Mouse (Mus musculus): ENCODE measurements around the gene Cntln. TPM values are rescaled to one million over a fixed set of nuclear protein-coding genes. Genes with fewer than 3 reads are reported as not detected.

The Cntln gene
- polyA plus RNA-seq (2016; fragmentation: Nextera tagmentation; extraction: Ambion mirVana): 2.2 and 2.6 TPM in 2 replicates

DNA sequence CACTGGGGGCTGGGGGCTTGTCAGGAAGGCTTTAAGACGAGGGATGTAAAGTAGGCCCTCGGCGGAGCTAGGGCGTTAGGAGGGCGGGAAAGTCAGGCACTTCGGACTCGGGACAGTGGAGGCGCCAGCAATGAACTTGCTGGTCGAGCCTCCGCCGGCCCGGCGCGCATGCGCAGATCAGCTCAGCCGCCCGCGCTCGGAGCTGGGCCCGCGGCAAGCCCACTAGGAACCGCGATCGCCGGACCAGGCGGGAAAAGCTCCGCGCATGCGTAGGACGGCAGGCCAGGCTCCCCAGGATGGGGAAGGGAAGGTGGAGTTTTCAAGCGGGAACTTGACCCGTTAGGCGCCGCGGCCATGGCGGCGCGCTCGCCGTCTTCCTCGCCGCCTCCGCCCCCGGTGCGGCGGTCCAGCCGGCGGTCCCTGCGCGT lies at the start of gene Cntln:
Cntln (plus strand) TSS at position 199 of the 428 bp plus-strand sequence.
- H3K36me3 ChIP-seq: no peaks in the 10 kb centered on the region
- H3K4me3 ChIP-seq: peak within 1 kb of the TSS; percentile 56
- ATAC-seq: peak; percentile 83
- H3K4me1 ChIP-seq: no peaks in the 10 kb centered on the region
- under 1% methylated on average over 50 of the region's 50 CpGs for WGBS (ENCODE audit: insufficient replicate concordance)
- peaks cover 17% of the 10 kb centered on the region for H3K27me3 ChIP-seq (replicated peaks)
- peak within 1 kb of the TSS; percentile 33; the same call in 1 of the 2 replicates for H3K27ac ChIP-seq
- H3K9me3 ChIP-seq (replicated peaks): no peaks in the 10 kb centered on the region
- peak within 1 kb of the TSS; percentile 70 for H3K4me2 ChIP-seq
- H3K9ac ChIP-seq: peak within 1 kb of the TSS; percentile 72

DNA sequence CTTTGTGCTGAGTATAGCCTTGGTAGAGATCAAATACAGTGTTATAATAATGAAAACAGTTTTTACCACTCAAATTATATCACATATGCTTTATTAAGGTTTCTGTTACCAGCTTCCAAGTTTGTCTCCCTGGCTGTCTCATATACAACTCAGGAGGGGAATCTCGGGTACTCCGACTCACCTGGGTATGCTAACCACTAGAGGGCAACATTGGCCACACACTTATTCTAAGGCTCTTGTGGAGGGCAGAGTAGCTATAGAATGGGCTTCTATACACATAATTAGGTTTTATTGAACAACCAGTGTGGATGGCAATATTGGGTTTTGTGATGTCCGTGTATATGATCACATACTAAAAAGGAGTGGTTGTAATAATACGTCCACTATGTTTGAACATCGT lies 47.1 kb upstream of the Cntln start:
- Histone ChIP-seq H3K27me3 (replicated peaks) (no peaks in the 10 kb centered on the region), H3K4me3 (no peak overlapping the region), H3K9ac (no peak overlapping the region), H3K36me3 (no peaks in the 10 kb centered on the region), H3K4me2 (no peak overlapping the region), H3K27ac (no peak overlapping the region), H3K9me3 (replicated peaks) (no peaks in the 10 kb centered on the region), H3K4me1 (no peaks in the 10 kb centered on the region)
- WGBS (ENCODE audit: insufficient replicate concordance): 43% methylated on average over 5 of the region's 5 CpGs
- ATAC-seq: no peak

DNA sequence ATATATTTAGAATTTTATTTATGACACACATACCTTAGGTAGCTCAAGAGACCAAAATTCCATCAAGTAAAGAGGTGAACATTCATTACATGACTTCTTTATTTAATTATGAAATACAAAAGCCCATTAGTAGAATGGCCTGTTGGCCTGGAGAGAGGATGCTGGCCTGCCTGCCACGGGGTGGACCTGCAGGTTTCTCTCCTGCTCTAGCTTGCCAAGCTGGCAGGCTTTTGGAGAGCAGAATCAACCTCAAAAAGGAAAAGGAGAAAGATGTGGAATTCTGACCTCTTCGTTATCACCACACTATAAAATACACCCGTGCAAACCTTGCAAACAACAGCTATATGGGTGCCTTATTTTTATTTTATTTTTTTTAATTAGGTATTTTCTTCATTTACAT lies 45.6 kb upstream of the Cntln start:
- WGBS (ENCODE audit: insufficient replicate concordance): 64% methylated on average over 3 of the region's 3 CpGs
- no peak overlapping the region for H3K4me3 ChIP-seq
- ATAC-seq: no peak

DNA sequence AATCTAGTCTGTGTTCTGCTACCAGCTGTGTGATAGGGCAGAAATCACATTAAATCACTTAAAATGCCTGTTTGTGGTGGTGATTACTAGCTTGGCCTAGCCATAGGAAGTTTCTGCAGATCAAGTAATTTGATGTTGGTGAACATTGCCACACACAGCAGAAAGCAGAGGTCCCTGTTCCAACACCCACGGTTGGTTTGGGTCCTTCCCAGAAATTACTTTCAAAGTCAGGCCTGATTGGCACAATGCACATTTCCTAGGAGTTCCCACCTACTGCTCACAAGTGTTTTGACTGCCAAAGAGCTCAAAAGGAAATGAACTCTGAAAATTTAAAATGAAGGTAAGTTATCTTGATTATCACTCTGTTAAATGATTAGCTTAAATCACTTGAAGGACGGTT lies 44.6 kb upstream of the Cntln start:
- no peak overlapping the region for H3K4me2 ChIP-seq
- no peaks in the 10 kb centered on the region for H3K36me3 ChIP-seq
- WGBS (ENCODE audit: insufficient replicate concordance): 70% methylated on average over 2 of the region's 2 CpGs
- H3K9me3 ChIP-seq (replicated peaks): no peaks in the 10 kb centered on the region
- no peak overlapping the region for H3K27ac ChIP-seq
- ATAC-seq: no peak
- H3K9ac ChIP-seq: no peak overlapping the region
- no peaks in the 10 kb centered on the region for H3K4me1 ChIP-seq
- no peak overlapping the region for H3K4me3 ChIP-seq
- H3K27me3 ChIP-seq (replicated peaks): no peaks in the 10 kb centered on the region

More for the DNA sequence above, 45.6 kb upstream of the Cntln start:
- Histone ChIP-seq H3K36me3 (no peaks in the 10 kb centered on the region), H3K9me3 (replicated peaks) (no peaks in the 10 kb centered on the region), H3K9ac (no peak overlapping the region), H3K4me1 (no peaks in the 10 kb centered on the region), H3K4me2 (no peak overlapping the region), H3K27me3 (replicated peaks) (no peaks in the 10 kb centered on the region), H3K27ac (no peak overlapping the region)

DNA sequence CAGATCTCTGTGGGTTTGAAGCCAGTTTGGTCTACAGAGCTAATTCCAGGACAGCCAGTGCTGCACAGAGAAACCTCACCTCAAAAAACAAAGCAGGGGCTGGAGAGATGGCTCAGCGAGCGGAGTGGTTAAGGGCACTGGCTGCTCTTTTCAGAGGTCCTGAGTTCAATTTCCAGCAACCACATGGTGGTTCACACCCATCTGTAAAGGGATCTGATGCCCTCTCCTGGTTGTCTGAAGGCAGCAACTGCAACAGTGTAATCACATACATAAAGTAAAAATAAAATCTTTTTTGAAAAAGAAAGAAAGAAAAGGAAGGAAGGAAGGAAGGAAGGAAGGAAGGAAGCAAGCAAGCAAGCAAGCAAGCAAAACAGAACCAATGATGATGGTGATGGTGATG lies 26.5 kb upstream of the Cntln start:
- Histone ChIP-seq H3K4me1 (no peaks in the 10 kb centered on the region), H3K27ac (no peak overlapping the region), H3K9ac (no peak overlapping the region), H3K9me3 (replicated peaks) (no peaks in the 10 kb centered on the region), H3K4me2 (no peak overlapping the region), H3K36me3 (no peaks in the 10 kb centered on the region), H3K27me3 (replicated peaks) (no peaks in the 10 kb centered on the region), H3K4me3 (no peak overlapping the region)
- ATAC-seq: no peak
- 88% methylated on average over 2 of the region's 2 CpGs for WGBS (ENCODE audit: insufficient replicate concordance)

DNA sequence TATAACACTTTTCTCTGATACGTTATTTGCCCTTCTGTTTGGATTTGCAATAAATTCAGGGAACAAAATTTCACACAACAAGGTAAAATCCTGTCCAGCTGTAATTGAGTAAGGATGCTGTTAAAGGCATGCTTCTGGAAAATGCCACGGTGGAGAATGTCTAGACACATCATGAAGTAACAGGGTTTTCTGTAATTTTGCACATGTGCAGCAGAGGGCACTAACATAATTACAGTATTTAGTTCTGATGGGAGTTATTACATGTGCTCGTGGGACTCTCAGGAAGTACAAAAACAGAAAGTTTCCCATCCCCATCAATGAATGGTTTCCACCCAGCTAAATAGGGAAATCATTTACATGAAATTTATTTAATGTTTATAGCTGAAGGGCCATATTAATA lies 7.8 kb upstream of the Cntln start:
- Histone ChIP-seq H3K9ac (no peak overlapping the region), H3K27me3 (replicated peaks) (no peaks in the 10 kb centered on the region), H3K27ac (no peak overlapping the region), H3K36me3 (no peaks in the 10 kb centered on the region), H3K4me3 (no peak overlapping the region), H3K4me1 (no peaks in the 10 kb centered on the region), H3K9me3 (replicated peaks) (no peaks in the 10 kb centered on the region), H3K4me2 (no peak overlapping the region)
- ATAC-seq: no peak
- WGBS (ENCODE audit: insufficient replicate concordance): 42% methylated on average over 3 of the region's 3 CpGs

DNA sequence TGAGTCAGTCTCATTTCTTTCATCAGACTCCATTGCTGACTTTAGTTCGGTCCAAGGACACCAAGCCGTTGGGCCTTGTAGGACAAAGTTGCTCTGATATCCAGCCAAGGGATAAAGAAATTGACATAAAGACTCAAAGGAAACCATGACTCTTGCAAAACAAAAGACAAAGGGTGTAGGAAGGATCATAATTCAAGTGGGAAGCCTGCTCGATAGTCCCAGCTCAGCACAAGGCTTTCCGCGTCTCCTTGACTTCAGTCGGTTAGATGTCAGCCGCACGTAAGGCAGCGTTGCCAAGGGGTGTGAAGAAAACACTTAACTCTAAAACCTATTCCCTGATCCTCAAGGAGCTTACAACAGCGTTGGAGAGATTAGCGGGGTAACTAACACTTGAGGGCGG lies 463 bp upstream of the Cntln start:
- Histone ChIP-seq H3K4me3 (peak overlapping the region; percentile 56; the same call in 1 of the 2 replicates), H3K36me3 (no peaks in the 10 kb centered on the region), H3K9ac (no peak overlapping the region), H3K4me1 (no peaks in the 10 kb centered on the region), H3K27me3 (replicated peaks) (peaks cover 17% of the 10 kb centered on the region), H3K27ac (no peak overlapping the region), H3K4me2 (peak overlapping the region; percentile 70), H3K9me3 (replicated peaks) (no peaks in the 10 kb centered on the region)
- WGBS (ENCODE audit: insufficient replicate concordance): 76% methylated on average over 12 of the region's 12 CpGs
- no peak for ATAC-seq

DNA sequence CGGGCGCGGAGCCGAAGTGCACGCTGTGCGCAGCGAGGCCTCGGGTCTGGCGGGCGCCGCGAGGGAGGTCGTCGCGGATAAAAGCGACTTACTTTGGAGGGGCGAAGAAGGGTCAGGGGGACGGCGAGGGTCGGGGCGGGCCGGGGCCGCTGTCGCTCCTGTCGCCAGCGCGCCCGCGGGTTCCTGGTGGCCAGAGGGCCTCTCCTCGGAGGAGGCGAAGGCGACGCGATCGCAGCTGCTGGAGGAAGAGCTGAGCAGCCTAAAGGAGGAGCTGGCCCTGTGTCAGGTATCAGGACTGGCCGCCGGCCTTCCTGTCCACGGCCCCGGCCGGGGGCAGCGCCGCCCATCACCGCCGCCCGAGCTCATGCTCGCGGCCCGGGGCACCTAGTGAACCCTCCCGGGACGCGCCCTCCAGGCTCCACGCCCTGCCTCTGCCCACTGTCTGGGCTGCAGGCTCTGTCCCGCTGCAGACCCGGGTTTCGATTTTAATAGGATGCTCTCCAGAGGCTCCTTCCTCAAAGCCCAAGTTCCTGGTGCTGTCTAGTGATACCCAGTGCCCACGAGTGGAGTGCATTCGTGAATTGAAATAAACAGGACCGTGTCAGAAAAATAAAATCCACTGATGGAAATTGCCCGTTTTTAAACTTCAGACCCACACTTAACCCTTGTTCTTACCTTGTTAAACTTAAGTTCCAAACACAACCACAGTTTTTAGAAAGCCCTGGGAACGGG lies 596 bp downstream of the Cntln start:
- Histone ChIP-seq H3K4me2 (peak overlapping the region; percentile 70), H3K9me3 (replicated peaks) (no peaks in the 10 kb centered on the region), H3K9ac (peak overlapping the region; percentile 72), H3K4me3 (peak overlapping the region; percentile 56), H3K4me1 (no peaks in the 10 kb centered on the region), H3K27me3 (replicated peaks) (peaks cover 17% of the 10 kb centered on the region), H3K27ac (peak overlapping the region; percentile 33; the same call in 1 of the 2 replicates), H3K36me3 (no peaks in the 10 kb centered on the region)
- 2% methylated on average over 53 of the region's 60 CpGs for WGBS (ENCODE audit: insufficient replicate concordance)
- peak; percentile 67 for ATAC-seq

DNA sequence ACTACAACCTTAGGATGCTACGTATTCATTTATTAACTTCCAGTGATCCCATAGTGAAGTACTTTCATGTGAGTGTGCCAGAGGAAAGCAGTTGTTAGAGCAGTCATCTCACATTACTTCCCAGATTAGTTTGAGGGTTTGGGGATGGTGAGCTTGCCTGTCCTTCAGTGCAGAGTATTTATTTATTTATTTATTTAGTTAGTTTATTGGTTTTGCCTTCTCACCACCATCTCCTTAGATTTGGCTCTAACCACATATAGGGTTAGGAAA lies 1.1 kb downstream of the Cntln start:
- Histone ChIP-seq H3K4me3 (peak overlapping the region; percentile 56; the same call in 1 of the 2 replicates), H3K36me3 (no peaks in the 10 kb centered on the region), H3K27me3 (replicated peaks) (peaks cover 17% of the 10 kb centered on the region), H3K27ac (no peak overlapping the region), H3K9me3 (replicated peaks) (no peaks in the 10 kb centered on the region), H3K4me1 (no peaks in the 10 kb centered on the region), H3K9ac (no peak overlapping the region), H3K4me2 (peak overlapping the region; percentile 70)
- no peak for ATAC-seq
- 73% methylated on average over 1 of the region's 1 CpGs for WGBS (ENCODE audit: insufficient replicate concordance)

DNA sequence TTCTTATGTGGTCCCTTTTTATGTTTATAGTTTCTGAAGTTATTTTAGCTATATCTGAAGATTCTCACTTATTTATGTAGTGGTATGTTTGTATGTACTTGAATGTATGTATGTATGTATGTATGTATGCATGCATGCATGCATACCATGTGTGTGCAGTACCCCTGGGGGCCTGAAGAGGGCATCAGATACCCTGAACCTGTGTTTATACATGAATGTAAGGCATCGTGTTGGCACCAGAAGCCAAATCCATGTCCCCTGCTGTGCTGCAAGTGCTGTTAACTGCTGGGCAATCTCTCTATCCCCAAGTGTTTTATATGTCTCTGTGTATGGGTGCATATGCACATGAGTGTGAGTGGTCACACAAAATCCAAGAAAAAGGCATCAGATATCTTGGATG lies 34.3 kb downstream of the Cntln start:
- no peaks in the 10 kb centered on the region for H3K27me3 ChIP-seq (replicated peaks)
- no peak for ATAC-seq
- WGBS (ENCODE audit: insufficient replicate concordance): 69% methylated on average over 1 of the region's 1 CpGs
- no peak overlapping the region for H3K9ac ChIP-seq
- no peak overlapping the region for H3K27ac ChIP-seq
- no peaks in the 10 kb centered on the region for H3K4me1 ChIP-seq
- 0 out of 2 replicates have a peak, but pooled peaks cover 2% of the 10 kb centered on the region for H3K9me3 ChIP-seq (replicated peaks)
- H3K4me2 ChIP-seq: no peak overlapping the region
- no peak overlapping the region for H3K4me3 ChIP-seq
- H3K36me3 ChIP-seq: no peaks in the 10 kb centered on the region

DNA sequence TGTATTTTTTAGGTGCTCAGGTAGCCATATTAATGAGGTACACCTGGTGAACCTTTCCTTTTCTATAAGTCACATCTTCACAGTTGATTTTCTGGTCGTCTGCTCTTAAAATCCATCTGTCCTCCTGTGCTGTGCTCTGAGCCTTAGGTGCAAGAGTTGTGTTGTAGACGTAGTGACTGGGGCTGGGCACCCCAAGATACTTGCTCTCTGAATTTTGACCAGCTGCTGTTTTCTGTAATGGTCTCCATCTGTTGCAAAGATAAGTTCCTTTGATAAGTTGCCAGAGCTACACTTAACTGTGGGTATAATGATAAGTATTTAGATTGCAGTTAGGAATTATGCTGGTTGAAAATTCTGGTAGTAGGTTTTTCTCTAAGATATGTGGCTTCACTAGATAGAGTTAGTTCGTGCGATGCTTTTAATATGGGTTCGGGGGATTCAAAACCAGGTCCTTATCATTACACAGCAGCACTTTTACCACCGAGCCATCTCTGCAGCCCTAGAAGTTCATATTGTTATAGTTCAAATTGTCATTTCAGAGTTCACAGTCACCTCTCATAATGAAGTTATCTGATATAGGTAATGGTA lies 50.3 kb downstream of the Cntln start:
- Histone ChIP-seq H3K9me3 (replicated peaks) (no peaks in the 10 kb centered on the region), H3K27me3 (replicated peaks) (no peaks in the 10 kb centered on the region), H3K4me3 (no peak overlapping the region), H3K4me1 (no peaks in the 10 kb centered on the region), H3K36me3 (no peaks in the 10 kb centered on the region), H3K9ac (no peak overlapping the region), H3K27ac (no peak overlapping the region), H3K4me2 (no peak overlapping the region)
- 50% methylated on average over 6 of the region's 6 CpGs for WGBS (ENCODE audit: insufficient replicate concordance)
- no peak for ATAC-seq

DNA sequence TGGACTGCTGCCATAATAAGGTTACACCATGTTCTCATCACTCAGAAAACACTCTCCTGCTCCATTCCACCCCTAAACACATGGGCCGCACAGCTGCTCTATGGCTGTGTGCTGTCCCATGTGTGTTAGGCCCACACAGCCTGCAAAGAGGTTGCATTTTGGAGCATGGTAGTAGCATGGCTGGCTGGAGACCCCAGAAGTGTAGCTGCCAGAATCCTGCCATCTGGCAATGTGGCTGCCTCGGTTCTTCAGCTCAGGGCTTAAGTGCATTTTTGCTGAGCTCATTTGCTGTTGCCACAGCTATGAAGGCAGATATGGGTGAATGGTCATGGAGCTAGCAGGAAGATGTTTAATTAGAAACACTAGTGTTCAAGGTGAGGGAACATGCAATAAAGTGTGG lies 58.0 kb downstream of the Cntln start:
- WGBS (ENCODE audit: insufficient replicate concordance): 71% methylated on average over 2 of the region's 2 CpGs
- ATAC-seq: no peak
- H3K9me3 ChIP-seq (replicated peaks): no peaks in the 10 kb centered on the region
- H3K27ac ChIP-seq: no peak overlapping the region
- H3K36me3 ChIP-seq: no peaks in the 10 kb centered on the region
- H3K4me2 ChIP-seq: no peak overlapping the region
- H3K9ac ChIP-seq: no peak overlapping the region
- H3K27me3 ChIP-seq (replicated peaks): no peaks in the 10 kb centered on the region
- H3K4me1 ChIP-seq: no peaks in the 10 kb centered on the region
- no peak overlapping the region for H3K4me3 ChIP-seq

Measured in liver, embryonic 12.5 days (tissue).